Mouse (Mus musculus): ENCODE measurements around the gene Ptpn5.
A peak's percentile ranks its signal among the peaks of the same experiment; 100 is the strongest.

Gene Ptpn5

GRCm38 (mm10) chr7:47133331-47133730 lies at the start of gene Ptpn5:
Ptpn5 (minus strand) TSS chr7:47133684.
- no peak for DNase-seq

DNA sequence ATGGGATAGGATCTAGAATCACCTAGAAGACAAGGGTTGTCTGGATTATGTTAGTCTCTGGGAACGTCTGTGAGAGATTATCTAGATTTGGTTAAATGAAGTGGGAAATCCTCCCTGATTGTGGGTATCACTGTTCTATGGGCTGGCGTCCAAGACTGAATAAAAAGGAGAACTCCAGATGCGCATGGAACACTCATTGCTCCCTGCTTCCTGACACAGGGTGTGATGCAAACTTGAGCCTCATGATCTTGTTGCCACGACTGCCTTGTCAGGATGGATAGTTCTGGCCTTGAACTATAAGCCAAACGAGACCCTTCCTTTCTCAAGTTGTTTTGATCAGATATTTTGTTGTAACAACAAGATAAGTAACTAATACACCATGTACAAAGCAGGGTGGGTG lies 37.3 kb upstream of the Ptpn5 start:
- DNase-seq, result no peak

- DNase-seq, result no peak
Measured at GRCm38 (mm10) chr7:47165028-47165427, 31.5 kb upstream of the Ptpn5 start.

DNA sequence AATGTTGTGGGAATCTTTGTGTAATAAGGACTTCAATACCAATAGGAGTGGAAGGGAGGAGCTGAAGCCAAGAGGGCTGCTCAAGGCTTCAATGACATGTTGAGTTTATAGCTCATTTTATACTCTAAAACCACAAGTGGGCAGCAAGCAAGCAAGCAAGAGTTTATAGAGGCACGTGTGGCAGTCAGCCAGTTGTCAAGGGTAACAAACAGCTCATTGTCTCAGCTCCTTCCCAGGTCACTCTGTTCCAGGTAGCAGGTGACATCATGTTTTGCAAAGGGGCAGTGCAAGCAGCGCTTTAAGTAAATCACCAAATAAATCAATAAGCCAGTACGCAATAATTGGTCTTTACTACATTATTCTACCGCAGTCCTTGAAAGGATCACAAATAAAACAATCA lies 29.7 kb upstream of the Ptpn5 start:
- no peak for DNase-seq

DNA sequence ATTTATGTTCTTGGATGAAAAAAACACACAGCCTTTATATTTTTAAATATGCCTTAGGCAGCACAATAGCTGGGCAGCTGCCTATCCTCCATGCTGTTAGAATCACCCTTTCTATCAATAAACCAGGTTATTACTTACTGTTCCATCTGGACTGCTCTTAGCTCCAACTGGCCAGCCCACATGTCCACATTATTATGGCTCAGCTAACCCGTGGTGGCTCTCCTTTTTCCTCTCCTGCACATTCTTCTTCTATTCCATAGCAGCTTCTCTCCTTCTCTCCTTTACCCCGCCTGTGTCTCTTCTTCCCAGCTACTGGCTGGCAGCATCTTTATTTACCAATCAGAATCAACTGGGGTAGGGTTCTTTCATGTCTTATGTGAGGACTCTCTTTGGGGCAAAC lies 25.0 kb upstream of the Ptpn5 start:
- DNase-seq, result no peak

DNA sequence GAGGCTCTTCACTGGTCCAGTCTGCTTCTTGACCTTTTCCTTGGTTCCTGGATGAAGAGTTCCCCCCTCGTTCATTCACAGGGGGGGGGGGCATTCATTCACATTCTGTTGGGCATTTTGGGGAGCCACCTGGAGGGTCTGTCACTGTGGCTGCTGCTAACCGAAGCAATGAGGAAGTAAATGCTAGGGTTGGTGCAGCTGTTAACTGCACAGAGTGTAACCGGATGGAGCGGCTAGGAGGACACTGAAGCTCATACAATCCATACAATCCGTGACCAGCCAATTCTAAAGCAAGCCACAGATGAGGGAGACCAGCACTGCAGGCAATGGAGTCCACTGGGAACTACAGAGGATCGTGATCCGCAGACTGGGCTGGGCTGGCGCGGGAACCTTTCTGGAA lies 24.3 kb upstream of the Ptpn5 start:
- no peak for DNase-seq

GRCm38 (mm10) chr7:47155849-47156248 lies 22.4 kb upstream of the Ptpn5 start:
- DNase-seq, result no peak

DNA sequence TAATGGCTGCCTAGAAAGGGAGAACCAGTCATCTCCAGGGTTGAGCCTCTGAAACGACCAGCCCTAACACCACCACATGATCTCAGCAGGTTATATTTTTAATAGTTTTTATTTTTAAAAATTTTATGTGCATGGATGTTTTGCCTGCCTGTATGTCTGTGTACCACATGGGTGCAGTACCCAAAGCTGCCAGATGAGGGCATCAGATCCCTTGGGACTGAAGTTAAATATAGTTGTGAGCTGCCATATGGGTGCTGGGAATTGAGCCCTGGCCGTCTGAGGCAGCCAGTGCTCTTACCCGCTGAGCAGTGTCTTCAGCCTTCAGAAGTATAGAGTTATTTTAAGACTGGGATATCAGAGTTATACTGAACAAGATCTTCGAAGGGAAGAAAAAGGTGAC lies 21.9 kb upstream of the Ptpn5 start:
- DNase-seq, result no peak

- peak in 1 of 2 experiments; percentile 47 for DNase-seq
Measured at GRCm38 (mm10) chr7:47150420-47151061, 17.1 kb upstream of the Ptpn5 start.

DNA sequence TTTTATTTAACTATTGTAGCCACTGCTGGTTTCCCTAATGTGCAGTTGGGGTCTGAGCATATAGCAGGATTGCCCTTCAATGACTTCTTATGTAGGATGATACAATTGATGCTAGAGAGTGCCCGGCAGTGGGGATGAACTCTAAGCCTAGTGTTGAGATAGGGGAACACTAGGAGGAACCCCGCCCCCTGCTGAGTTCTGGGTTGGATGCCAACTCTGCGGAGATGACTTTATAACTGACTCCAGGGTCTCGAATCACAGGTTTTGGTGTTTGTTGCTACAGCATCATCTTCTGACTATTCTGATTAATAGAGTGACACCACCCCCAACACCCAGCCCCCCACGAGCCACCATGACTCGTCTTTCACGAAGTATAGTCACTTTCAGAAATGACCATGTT lies 14.8 kb upstream of the Ptpn5 start:
- no peak for DNase-seq

GRCm38 (mm10) chr7:47146034-47146812 lies 12.7 kb upstream of the Ptpn5 start:
- DNase-seq, result peak in 1 of 2 experiments; percentile 34

GRCm38 (mm10) chr7:47144299-47144698 lies 10.8 kb upstream of the Ptpn5 start:
- DNase-seq, result no peak

- DNase-seq, result no peak
Measured at GRCm38 (mm10) chr7:47139823-47140325, 6.4 kb upstream of the Ptpn5 start.

GRCm38 (mm10) chr7:47134570-47134969 lies 1.1 kb upstream of the Ptpn5 start:
- DNase-seq, result peak; percentile 41 to 56

DNA sequence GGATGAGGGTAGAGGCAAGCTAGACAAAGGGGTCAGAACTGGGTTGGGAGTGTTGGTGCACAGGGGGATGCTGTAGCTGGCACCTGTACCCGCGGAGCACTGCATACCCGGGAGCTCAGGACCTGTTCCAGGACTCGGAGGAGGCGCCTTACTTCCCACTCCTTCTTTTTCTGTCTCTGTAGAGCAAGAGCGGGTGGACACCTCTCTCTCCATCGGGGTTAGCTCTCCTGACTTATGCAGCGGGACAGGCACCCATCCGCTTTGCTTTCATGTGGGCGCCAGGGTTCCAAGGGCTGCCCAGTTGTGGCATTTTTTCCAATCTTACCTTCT lies 588 bp downstream of the Ptpn5 start:
- no peak for DNase-seq

DNA sequence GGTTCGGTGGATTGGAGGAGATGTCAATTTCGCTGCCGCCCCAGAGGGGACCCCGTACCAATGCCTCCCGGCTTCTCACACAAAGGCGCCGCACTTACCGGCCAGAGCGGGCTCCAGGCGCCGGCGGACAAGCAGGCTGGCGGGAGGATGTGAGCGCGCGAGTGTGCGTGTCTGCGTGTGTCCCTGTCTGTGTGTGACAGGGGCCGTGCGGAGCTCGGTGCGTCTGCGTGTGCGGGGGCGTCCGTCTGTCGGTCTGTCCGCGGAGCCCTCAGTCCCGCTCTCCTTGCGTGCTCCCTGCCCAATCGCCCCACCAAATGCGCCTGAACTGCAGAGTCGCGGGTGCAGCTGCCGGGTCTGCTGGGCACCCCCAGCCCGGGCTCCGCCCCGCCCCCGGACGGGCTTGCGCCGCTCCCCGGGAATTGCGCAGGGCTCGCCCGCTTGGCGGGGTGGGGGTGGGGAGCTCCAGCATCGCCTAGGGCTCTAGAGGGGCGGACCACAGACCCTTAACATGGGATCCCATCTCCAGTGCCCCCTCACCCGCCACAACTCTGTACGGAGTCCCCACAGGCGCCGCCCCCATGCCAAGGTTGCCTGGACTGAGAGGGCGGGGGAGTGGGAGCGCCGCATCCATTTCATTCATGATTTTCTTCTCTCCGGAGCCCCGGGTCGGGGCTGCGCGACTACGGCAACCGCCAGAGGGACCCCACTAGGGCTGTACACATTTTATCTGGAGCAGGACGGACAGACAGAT lies 1.1 kb downstream of the Ptpn5 start:
- DNase-seq, result no peak

DNA sequence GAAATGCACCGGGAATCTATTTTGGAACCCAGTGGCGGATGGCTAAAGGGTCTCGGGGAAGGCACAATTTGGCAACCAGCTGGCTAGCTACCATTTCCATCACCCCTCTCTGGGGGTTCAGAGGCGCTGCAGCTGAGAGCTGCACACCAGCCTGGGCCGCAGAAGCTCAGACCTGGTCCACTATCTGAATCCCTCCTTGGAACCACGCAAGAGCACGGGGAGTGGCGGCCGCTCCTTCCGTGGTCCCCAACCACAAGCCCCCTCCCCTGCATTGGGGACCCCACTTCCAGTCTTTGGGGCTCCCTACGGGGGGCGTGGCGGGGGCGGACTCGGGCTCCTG lies 1.7 kb downstream of the Ptpn5 start:
- DNase-seq, result no peak

GRCm38 (mm10) chr7:47131258-47131657 lies 2.2 kb downstream of the Ptpn5 start:
- DNase-seq, result no peak

- no peak for DNase-seq
Measured at GRCm38 (mm10) chr7:47122026-47122425, 11.5 kb downstream of the Ptpn5 start.

- DNase-seq, result no peak
Measured at GRCm38 (mm10) chr7:47116666-47117065, 16.8 kb downstream of the Ptpn5 start.

DNA sequence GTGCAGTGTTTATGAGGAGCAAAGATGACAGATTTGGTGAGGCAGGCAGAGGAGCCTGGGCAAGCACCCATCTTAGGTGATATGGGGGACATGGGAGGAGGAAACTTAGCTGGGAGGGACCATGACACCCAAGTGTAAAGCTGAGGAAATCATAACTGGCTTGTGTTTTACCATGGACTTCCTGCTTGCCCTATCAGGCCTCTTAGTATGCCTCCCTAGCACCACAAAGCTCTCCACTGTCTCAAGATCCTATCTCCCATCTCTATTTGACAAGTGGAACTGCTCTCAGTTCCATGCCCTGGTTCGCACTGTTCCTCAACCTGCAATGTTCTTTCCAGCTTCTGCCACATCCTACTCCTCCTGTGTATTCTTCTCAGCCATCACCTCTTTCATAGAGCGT lies 18.0 kb downstream of the Ptpn5 start:
- DNase-seq, result no peak

DNA sequence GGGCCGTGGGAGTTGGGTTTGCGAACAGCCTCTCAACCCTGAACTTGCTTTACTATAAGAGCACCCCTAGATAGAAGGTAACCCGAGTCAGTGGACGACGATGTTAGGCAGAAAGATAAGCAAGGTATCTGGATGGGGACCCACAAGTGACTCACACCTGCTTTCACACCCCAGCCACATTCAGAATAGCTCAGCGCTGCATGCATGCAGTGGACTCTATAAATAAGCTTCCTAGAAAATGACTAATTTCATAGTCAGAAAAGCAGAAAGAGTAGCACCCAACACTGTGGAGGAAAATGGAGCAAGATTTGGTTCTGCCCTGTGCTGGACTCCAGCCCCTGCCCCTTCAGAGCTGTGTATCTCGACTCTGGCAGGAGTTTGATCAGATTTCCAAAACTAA lies 20.1 kb downstream of the Ptpn5 start:
- DNase-seq, result no peak

DNA sequence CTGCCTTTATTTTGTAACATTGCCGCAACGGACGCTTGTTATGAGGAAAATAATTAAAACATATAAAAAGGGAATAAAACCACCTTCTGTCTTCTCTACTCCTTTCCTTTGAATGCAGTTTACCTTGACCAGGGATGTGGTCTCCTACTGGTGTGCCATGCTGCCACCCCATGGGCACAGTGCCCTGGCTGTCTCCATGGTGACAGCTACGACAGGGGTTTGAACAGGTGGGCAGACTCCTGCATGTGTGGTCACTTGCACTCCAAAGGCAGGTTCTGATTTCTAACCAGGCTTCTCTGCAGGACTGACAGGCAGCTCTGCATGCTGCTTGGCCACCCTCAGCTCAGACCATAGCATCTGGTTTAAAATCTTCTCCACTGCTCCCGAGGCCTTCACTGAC lies 21.4 kb downstream of the Ptpn5 start:
- DNase-seq, result no peak

DNA sequence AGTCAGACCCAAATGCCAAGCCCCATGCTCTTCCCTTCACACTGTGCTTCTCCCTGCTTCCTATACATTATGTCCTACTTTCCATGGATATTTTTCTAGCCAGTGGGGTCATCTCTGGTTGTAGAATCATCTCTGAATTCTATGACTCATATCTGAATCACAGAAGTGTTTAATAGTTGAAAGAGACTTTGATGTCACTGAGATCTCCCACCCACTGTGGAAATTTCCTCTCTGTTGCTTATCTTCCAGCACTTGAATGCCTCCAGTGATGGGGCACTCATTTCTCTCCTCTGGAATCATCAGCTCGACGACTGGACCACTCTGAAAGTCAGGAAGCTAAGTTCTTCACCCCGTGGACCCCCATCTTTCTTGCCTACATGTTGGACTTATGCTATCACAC lies 22.4 kb downstream of the Ptpn5 start:
- no peak for DNase-seq

Measured in kidney, adult 8-10 months (tissue).